Mouse (Mus musculus) R1 (cell line): ENCODE measurements around the gene 4921536K21Rik.
A peak's percentile ranks its signal among the peaks of the same experiment; 100 is the strongest.

Source experiments
- DNase-seq: peaks from one replicate; pipeline ENCODE4 v3.0.0-alpha.2; 2018; ENCODE audit warnings: low read depth, low spot score

Gene 4921536K21Rik

GRCm38 (mm10) chr11:3894406-3895281 is at the start of gene 4921536K21Rik, which contains the start of gene Dusp18:
4921536K21Rik (minus strand) TSS chr11:3895098.
Dusp18 (plus strand) TSS chr11:3895240.
- peak; percentile 98 for DNase-seq

- no peak for DNase-seq
Observed at GRCm38 (mm10) chr11:3941371-3941770, 46.5 kb upstream of the 4921536K21Rik start.

GRCm38 (mm10) chr11:3937321-3937874 is 42.5 kb upstream of the 4921536K21Rik start:
- DNase-seq: no peak

GRCm38 (mm10) chr11:3936318-3936717 is 41.4 kb upstream of the 4921536K21Rik start:
- DNase-seq: no peak

- no peak for DNase-seq
Observed at GRCm38 (mm10) chr11:3935135-3935534, 40.2 kb upstream of the 4921536K21Rik start.

GRCm38 (mm10) chr11:3933756-3934285 is 38.9 kb upstream of the 4921536K21Rik start:
- no peak for DNase-seq

GRCm38 (mm10) chr11:3931511-3932211 is 36.8 kb upstream of the 4921536K21Rik start, which contains the start of gene Tcn2:
Tcn2 (minus strand) TSS chr11:3932159.
- DNase-seq: peak; percentile 90

- peak; percentile 12 for DNase-seq
Observed at GRCm38 (mm10) chr11:3930931-3931330, 36.0 kb upstream of the 4921536K21Rik start.

GRCm38 (mm10) chr11:3930019-3930418 is 35.1 kb upstream of the 4921536K21Rik start:
- no peak for DNase-seq

GRCm38 (mm10) chr11:3925916-3926315 is 31.0 kb upstream of the 4921536K21Rik start:
- no peak for DNase-seq

GRCm38 (mm10) chr11:3922731-3923130 is 27.8 kb upstream of the 4921536K21Rik start:
- no peak for DNase-seq

GRCm38 (mm10) chr11:3922115-3922514 is 27.2 kb upstream of the 4921536K21Rik start:
- DNase-seq: no peak

- DNase-seq: peak; percentile 76
Observed at GRCm38 (mm10) chr11:3921281-3921850, 26.5 kb upstream of the 4921536K21Rik start.

GRCm38 (mm10) chr11:3920476-3920875 is 25.6 kb upstream of the 4921536K21Rik start:
- no peak for DNase-seq

GRCm38 (mm10) chr11:3918738-3919137 is 23.8 kb upstream of the 4921536K21Rik start:
- peak; percentile 45 for DNase-seq

- DNase-seq: peak; percentile 86
Observed at GRCm38 (mm10) chr11:3914109-3914840, 19.4 kb upstream of the 4921536K21Rik start, which contains the start of gene Slc35e4. Slc35e4 (minus strand) TSS chr11:3914664.

GRCm38 (mm10) chr11:3913316-3914108 is 18.6 kb upstream of the 4921536K21Rik start:
- peak; percentile 84 for DNase-seq

- no peak for DNase-seq
Observed at GRCm38 (mm10) chr11:3912875-3913271, 18.0 kb upstream of the 4921536K21Rik start.

- no peak for DNase-seq
Observed at GRCm38 (mm10) chr11:3912100-3912874, 17.4 kb upstream of the 4921536K21Rik start.
